In genomic region chr7:98994137-98994536, GRCm38 (mm10) we compare ENCODE assay signal across 17 mouse cellular contexts.
DNase-seq lines count a peak whose midpoint lies in the region; ATAC-seq lines count a peak whose summit lies in the region.
"Had no signal": no experiment of that assay in that cellular context is flagged by ENCODE, and none has a peak within 500 bp of the region (broad histone marks: within the 10 kb centered on the region; RNA-seq: fewer than 3 reads in every experiment).

No protein-coding gene starts in this region.

- intact Hi-C loops in heart, postnatal 36 days (cut with DNase I): no loop called here

- H3K9me3 ChIP-seq in heart, embryonic 13.5 days: no peaks in the 10 kb centered on the region
- H3K9me3 ChIP-seq in lung, embryonic 16.5 days (ENCODE audit: control insufficient read depth, low read length): no peaks in the 10 kb centered on the region
- H3K9me3 ChIP-seq: embryonic facial prominence, embryonic 10.5 days; forebrain, embryonic 13.5 days; heart, embryonic 15.5 days; hindbrain, embryonic 13.5 days had no signal

- WGBS in heart, embryonic 13.5 days: 68% methylated on average over 6 of the region's 6 CpGs
- 43% methylated on average over 6 of the region's 6 CpGs for WGBS in lung, embryonic 16.5 days

- H3K9ac ChIP-seq in heart, embryonic 13.5 days: no peak overlapping the region
- H3K9ac ChIP-seq in lung, embryonic 16.5 days (ENCODE audit: low read length): no peak overlapping the region
- H3K9ac ChIP-seq: forebrain, embryonic 13.5 days; forebrain, postnatal 0 days; heart, embryonic 15.5 days; hindbrain, embryonic 13.5 days had no signal

- H3K4me2 ChIP-seq in heart, embryonic 13.5 days: no peak overlapping the region
- no peak overlapping the region for H3K4me2 ChIP-seq in lung, embryonic 16.5 days (ENCODE audit: low read depth, low read length)
- H3K4me2 ChIP-seq: forebrain, embryonic 13.5 days; heart, embryonic 15.5 days; hindbrain, embryonic 13.5 days had no signal

- ATAC-seq in heart, embryonic 13.5 days (ENCODE audit: extremely low read depth, insufficient number of reproducible peaks, low FRiP score, low TSS enrichment): no peak
- ATAC-seq in lung, embryonic 16.5 days (ENCODE audit: low read depth): no peak
- ATAC-seq: forebrain, embryonic 13.5 days; forebrain, postnatal 0 days; hindbrain, postnatal 0 days had no signal

- no peaks in the 10 kb centered on the region for H3K27me3 ChIP-seq in heart, embryonic 13.5 days (replicated peaks)
- H3K27me3 ChIP-seq in lung, embryonic 16.5 days (ENCODE audit: control insufficient read depth, insufficient read depth, low read depth, low read length): no peaks in the 10 kb centered on the region
- H3K27me3 ChIP-seq: CH12.LX; forebrain, embryonic 13.5 days; heart, embryonic 15.5 days; hindbrain, embryonic 13.5 days had no signal

- H3K27ac ChIP-seq in heart, embryonic 13.5 days (replicated peaks): 0 out of 2 replicates have a peak overlapping the region, but pooled peaks have one; percentile 10
- H3K27ac ChIP-seq in lung, embryonic 16.5 days (ENCODE audit: low read length): 0 out of 2 replicates have a peak overlapping the region, but pooled peaks have one; percentile 17
- H3K27ac ChIP-seq: embryonic facial prominence, embryonic 10.5 days; forebrain, embryonic 13.5 days; heart, embryonic 15.5 days; hindbrain, embryonic 13.5 days; hindbrain, postnatal 0 days had no signal

- peaks cover 25% of the 10 kb centered on the region for H3K36me3 ChIP-seq in heart, embryonic 13.5 days
- no peaks in the 10 kb centered on the region for H3K36me3 ChIP-seq in lung, embryonic 16.5 days (ENCODE audit: control insufficient read depth, insufficient read depth, low read length)
- H3K36me3 ChIP-seq: embryonic facial prominence, embryonic 10.5 days; heart, embryonic 15.5 days had no signal

- no peak overlapping the region for H3K4me3 ChIP-seq in heart, embryonic 13.5 days
- H3K4me3 ChIP-seq in lung, embryonic 16.5 days (ENCODE audit: low read length): no peak overlapping the region
- H3K4me3 ChIP-seq: embryonic facial prominence, embryonic 10.5 days; forebrain, embryonic 13.5 days; heart, embryonic 15.5 days; hindbrain, embryonic 13.5 days had no signal

- DNase-seq in heart, postnatal 36 days: no peak
- DNase-seq in lung, adult 18-20 months: no peak
- DNase-seq in thymus, postnatal 14 days: peak; percentile 14
- DNase-seq in thymus, postnatal 0 days (ENCODE audit: low spot score): no peak
- DNase-seq: adrenal gland, adult 8-10 months; adrenal gland, postnatal 36 days; cerebellum, adult 2 months; cerebellum, postnatal 10 days; forebrain, postnatal 0 days had no signal

- H3K4me1 ChIP-seq in heart, embryonic 13.5 days: peaks cover 25% of the 10 kb centered on the region
- peaks cover 14% of the 10 kb centered on the region for H3K4me1 ChIP-seq in lung, embryonic 16.5 days (replicated peaks; ENCODE audit: control insufficient read depth, insufficient read depth, low read length)
- H3K4me1 ChIP-seq: forebrain, embryonic 13.5 days had no signal
